Mouse (Mus musculus): ENCODE measurements around the gene Irf5. TPM values are rescaled to one million over a fixed set of nuclear protein-coding genes. Genes with fewer than 3 reads are reported as not detected.
"Not testable (repeated sequence)": the region's sequence is repeated elsewhere in the genome, so short reads cannot be mapped to it uniquely, and the experiment has no call there.

Irf5 gene
- polyA plus RNA-seq, 1 experiment from 2014 or later, result 0.45 TPM

- CTCF ChIA-PET, result interaction anchor here (1.9 kb wide), 1 partner anchor 24 kb away, joined by 8 read pairs; no protein-coding TSS in a partner anchor
- POLR2A ChIA-PET, result interaction anchor here (0.7 kb wide), 1 partner anchor 11 kb away, joined by 3 read pairs; no protein-coding TSS in a partner anchor
- in situ Hi-C loops (cut with MboI; ENCODE audit: low pct_unique_long_range_greater_than_20kb), result no loop called here
- TF ChIP-seq CTCF (IDR thresholded peaks at IDR 0.05), result no peak
- no peaks in the 10 kb centered on the region for H3K27me3 ChIP-seq
- no peak for ATAC-seq
- no peak for DNase-seq (ENCODE audit: low read depth, low spot score)
These were observed 14.5 kb downstream of the Irf5 start for GRCm38 (mm10) chr6:29540956-29541355.

DNA sequence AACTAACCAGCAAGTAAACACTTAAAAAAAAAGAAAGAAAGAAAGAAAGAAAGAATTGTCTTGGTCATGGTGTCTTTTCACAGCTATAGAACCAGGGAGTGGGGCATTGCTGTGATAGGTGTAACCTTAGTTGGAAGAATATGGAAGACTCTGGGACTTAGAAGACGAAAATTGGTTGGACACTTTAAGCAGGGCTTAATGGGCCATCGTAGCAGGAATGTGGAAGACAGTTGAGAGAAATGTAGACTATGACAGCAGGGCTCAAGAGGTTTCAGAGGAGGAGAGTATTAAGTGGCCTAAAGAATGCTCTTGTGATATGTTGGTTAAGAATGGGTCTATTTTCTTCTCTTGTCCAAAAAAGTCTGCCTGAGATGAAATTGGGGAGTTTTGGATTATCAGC lies 19.2 kb downstream of the Irf5 start:
- POLR2A ChIA-PET, result no interaction called here
- ATAC-seq, result no peak
- CTCF ChIA-PET, result no interaction called here
- H3K27me3 ChIP-seq, result no peaks in the 10 kb centered on the region
- TF ChIP-seq CTCF (IDR thresholded peaks at IDR 0.05), result no peak
- no peak for DNase-seq (ENCODE audit: low read depth, low spot score)
- in situ Hi-C loops (cut with MboI; ENCODE audit: low pct_unique_long_range_greater_than_20kb), result no loop called here

- ChIA-PET POLR2A (interaction anchor here (0.6 kb wide), 1 partner anchor 16 kb away, joined by 3 read pairs; no protein-coding TSS in a partner anchor), CTCF (interaction anchor here (0.8 to 1.1 kb wide), 3 partner anchors 8 to 125 kb away, joined by 3 read pairs; no protein-coding TSS in a partner anchor)
- no peak for TF ChIP-seq CTCF (IDR thresholded peaks at IDR 0.05)
- no peak for DNase-seq (ENCODE audit: low read depth, low spot score)
- ATAC-seq, result no peak
- in situ Hi-C loops (cut with MboI; ENCODE audit: low pct_unique_long_range_greater_than_20kb), result no loop called here
- no peaks in the 10 kb centered on the region for H3K27me3 ChIP-seq
These were observed 21.2 kb downstream of the Irf5 start for GRCm38 (mm10) chr6:29547582-29547981.

DNA sequence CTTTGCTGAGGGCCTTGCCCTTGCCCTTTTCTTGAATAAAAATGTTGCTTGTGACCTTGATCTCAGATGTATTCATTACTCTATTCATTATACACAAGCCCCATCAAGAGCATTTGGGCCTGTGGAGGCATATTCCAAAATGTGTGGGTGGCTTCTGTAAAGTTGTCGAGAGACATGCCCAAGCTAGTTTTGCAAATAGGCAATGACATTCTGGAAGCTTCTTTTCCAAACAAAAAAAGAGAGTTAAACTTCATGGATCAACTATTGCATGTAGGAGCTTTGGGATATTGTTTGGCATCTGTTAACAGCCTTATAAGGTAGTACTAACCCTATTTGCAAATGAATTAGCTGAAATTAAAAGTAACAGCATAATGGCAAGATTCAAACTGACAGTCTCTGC lies 21.7 kb downstream of the Irf5 start:
- in situ Hi-C loops (cut with MboI; ENCODE audit: low pct_unique_long_range_greater_than_20kb), result no loop called here
- DNase-seq (ENCODE audit: low read depth, low spot score) (no peak), ATAC-seq (no peak)
- TF ChIP-seq CTCF (IDR thresholded peaks at IDR 0.05), result no peak
- ChIA-PET CTCF (interaction anchor here (0.8 to 1.1 kb wide), 3 partner anchors 8 to 125 kb away, joined by 3 read pairs; no protein-coding TSS in a partner anchor), POLR2A (no interaction called here)
- H3K27me3 ChIP-seq, result no peaks in the 10 kb centered on the region

DNA sequence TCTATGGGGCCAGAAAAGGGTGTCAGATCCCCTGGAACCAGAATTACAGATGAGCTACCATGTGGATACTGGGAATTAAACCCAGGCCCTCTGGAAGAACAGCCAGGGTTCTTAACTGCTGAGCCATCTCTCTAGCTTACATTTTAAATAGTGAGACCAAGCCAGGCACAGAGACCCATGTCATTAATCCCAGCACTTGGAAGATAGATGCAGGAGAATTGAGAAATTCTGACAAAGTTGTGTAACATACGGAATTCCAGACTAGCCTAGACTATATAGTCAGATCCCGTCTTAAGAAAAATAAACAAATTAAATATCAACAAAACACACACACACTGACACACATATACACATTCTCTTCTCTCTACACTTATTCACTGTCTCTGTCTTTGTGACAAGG lies 26.1 kb downstream of the Irf5 start:
- no peaks in the 10 kb centered on the region for H3K27me3 ChIP-seq
- DNase-seq (ENCODE audit: low read depth, low spot score) (no peak), ATAC-seq (no peak)
- no peak for TF ChIP-seq CTCF (IDR thresholded peaks at IDR 0.05)
- in situ Hi-C loops (cut with MboI; ENCODE audit: low pct_unique_long_range_greater_than_20kb), result no loop called here
- CTCF ChIA-PET, result interaction anchor here (1.0 to 1.1 kb wide), 2 partner anchors 9 to 13 kb away, joined by 4 to 5 read pairs; no protein-coding TSS in a partner anchor
- POLR2A ChIA-PET, result interaction anchor here (1.1 kb wide), 1 partner anchor 17 kb away, joined by 4 read pairs; no protein-coding TSS in a partner anchor

- POLR2A ChIA-PET, result interaction anchor here (1.0 kb wide), 2 partner anchors 11 to 24 kb away, joined by 3 to 4 read pairs; no protein-coding TSS in a partner anchor
- ATAC-seq (no peak), DNase-seq (ENCODE audit: low read depth, low spot score) (no peak)
- no peak for TF ChIP-seq CTCF (IDR thresholded peaks at IDR 0.05)
- CTCF ChIA-PET, result no interaction called here
- in situ Hi-C loops (cut with MboI; ENCODE audit: low pct_unique_long_range_greater_than_20kb), result no loop called here
- H3K27me3 ChIP-seq, result no peaks in the 10 kb centered on the region
These were observed 30.7 kb downstream of the Irf5 start for GRCm38 (mm10) chr6:29557112-29557511.

- DNase-seq (ENCODE audit: low read depth, low spot score); ATAC-seq; H3K27me3 ChIP-seq; in situ Hi-C loops (cut with MboI; ENCODE audit: low pct_unique_long_range_greater_than_20kb); CTCF ChIA-PET; POLR2A ChIA-PET: not testable (repeated sequence)
- TF ChIP-seq CTCF (IDR thresholded peaks at IDR 0.05), result peak; percentile 56
These were observed 50.0 kb downstream of the Irf5 start for GRCm38 (mm10) chr6:29576388-29576787.

DNA sequence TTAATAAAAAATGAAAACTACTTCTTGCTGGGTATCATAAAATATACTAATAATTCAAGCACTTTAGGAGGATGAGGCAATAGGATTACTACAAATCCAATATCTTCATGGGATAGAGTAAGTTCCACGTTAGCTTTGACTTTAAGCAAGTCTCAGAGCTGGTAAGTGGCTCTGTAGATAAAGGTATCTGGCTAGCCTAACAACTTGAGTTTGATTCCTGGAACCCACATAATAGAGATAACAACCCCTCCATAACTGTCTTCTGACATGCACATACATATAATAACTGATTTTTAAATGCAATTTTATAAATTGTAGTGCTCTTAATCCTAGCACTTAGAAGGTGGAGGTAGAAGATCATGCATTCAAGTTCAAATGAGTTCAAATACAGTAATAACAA lies 54.3 kb downstream of the Irf5 start:
- ATAC-seq (no peak), DNase-seq (ENCODE audit: low read depth, low spot score) (no peak)
- no peak for TF ChIP-seq CTCF (IDR thresholded peaks at IDR 0.05)
- ChIA-PET POLR2A (no interaction called here), CTCF (no interaction called here)
- H3K27me3 ChIP-seq, result no peaks in the 10 kb centered on the region
- in situ Hi-C loops (cut with MboI; ENCODE audit: low pct_unique_long_range_greater_than_20kb), result no loop called here

DNA sequence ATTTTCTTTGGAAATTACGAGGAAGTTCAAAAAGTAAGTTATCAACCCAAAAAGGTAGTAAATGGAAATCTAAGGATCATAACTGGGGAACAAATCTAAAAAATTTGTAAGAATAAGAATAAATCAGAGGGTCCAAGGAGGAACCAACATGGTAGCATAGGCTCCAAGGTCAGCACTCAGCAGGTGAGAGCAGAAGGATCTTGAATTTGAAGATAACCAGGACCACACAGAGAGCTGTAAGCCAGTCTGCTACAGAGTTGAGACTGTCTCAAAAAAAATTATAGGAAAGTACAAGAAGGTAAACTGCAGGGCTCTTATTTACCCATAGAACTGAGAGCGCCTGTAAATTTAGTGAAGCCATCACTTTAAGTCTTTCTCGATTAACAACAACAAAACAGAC lies 54.8 kb downstream of the Irf5 start:
- ATAC-seq, result no peak
- DNase-seq (ENCODE audit: low read depth, low spot score), result no peak
- no peaks in the 10 kb centered on the region for H3K27me3 ChIP-seq
- CTCF ChIA-PET, result no interaction called here
- no peak for TF ChIP-seq CTCF (IDR thresholded peaks at IDR 0.05)
- in situ Hi-C loops (cut with MboI; ENCODE audit: low pct_unique_long_range_greater_than_20kb), result no loop called here
- POLR2A ChIA-PET, result no interaction called here

Other genes starting within 250 kb of the Irf5 start
- gene Fam71f2, start 247.0 kb upstream of the Irf5 start, polyA plus RNA-seq (2021), result 0.12 TPM
- 0.18 TPM for gene Fam71f1, start 207.5 kb upstream of the Irf5 start, polyA plus RNA-seq (2021)
- gene Calu, start 178.6 kb upstream of the Irf5 start, polyA plus RNA-seq (2021), result 448 TPM
- 0.28 TPM for gene Opn1sw, start 138.2 kb upstream of the Irf5 start, polyA plus RNA-seq (2021)
- gene Ccdc136, start 130.3 kb upstream of the Irf5 start, polyA plus RNA-seq (2021), result 27.6 TPM
- gene Flnc, start 93.4 kb upstream of the Irf5 start, polyA plus RNA-seq (2021), result 94.6 TPM
- 300 TPM for gene Atp6v1f, start 58.9 kb upstream of the Irf5 start, polyA plus RNA-seq (2021)
- not detected for gene Atp6v1fnb, start 55.2 kb upstream of the Irf5 start, polyA plus RNA-seq (2021)
- 0.85 TPM for gene Kcp, start 18.7 kb upstream of the Irf5 start, polyA plus RNA-seq (2021)
- gene Tnpo3, start 83.3 kb downstream of the Irf5 start, polyA plus RNA-seq (2021), result 72.2 TPM
- gene Tspan33, start 167.6 kb downstream of the Irf5 start, polyA plus RNA-seq (2021), result 53.5 TPM
- 117 TPM for gene Smo, start 208.9 kb downstream of the Irf5 start, polyA plus RNA-seq (2021)
- 30.8 TPM for gene Ahcyl2, start 241.4 kb downstream of the Irf5 start, polyA plus RNA-seq (2021)

Data from Patski (cell line).